Mouse (Mus musculus) thymus, adult 2 months (tissue): Measurements from ENCODE around the gene Ube2ql1. TPM values are rescaled to one million over a fixed set of nuclear protein-coding genes. Genes with fewer than 3 reads are reported as not detected.

Experiments used
- DNase-seq: peaks from one replicate; pipeline ENCODE4 v3.0.0; 2021
- H3K27ac ChIP-seq: fragments of 200-500 bp; 2 replicates; pipeline ENCODE4 v1.5.1; 2012; ENCODE audit warnings: low read length, control low read depth; ENCODE audit not compliant: control insufficient read depth, insufficient read depth
- H3K27me3 ChIP-seq: fragments of 200-500 bp; 2 replicates; pipeline ENCODE4 v1.6.1; 2012; ENCODE audit warnings: mild to moderate bottlenecking, low read length, moderate library complexity, mixed read lengths; ENCODE audit not compliant: control insufficient read depth, insufficient read depth
- H3K36me3 ChIP-seq: fragments of 200-500 bp; 2 replicates; pipeline ENCODE4 v1.6.1; 2012; ENCODE audit warnings: mild to moderate bottlenecking, low read length, moderate library complexity; ENCODE audit not compliant: control insufficient read depth, insufficient read depth
- H3K4me1 ChIP-seq: fragments of 200-500 bp; replicated peaks from 2 replicates; pipeline ENCODE4 v1.6.1; 2012; ENCODE audit warnings: low read length; ENCODE audit not compliant: control insufficient read depth, insufficient read depth
- H3K4me3 ChIP-seq: fragments of 200-500 bp; 2 replicates; pipeline ENCODE4 v1.5.1; 2012; ENCODE audit warnings: mild to moderate bottlenecking, low read length, control low read depth, moderate library complexity; ENCODE audit not compliant: control insufficient read depth, insufficient read depth
- CTCF ChIP-seq: fragments of 200-500 bp; IDR thresholded peaks from 2 replicates; pipeline ENCODE4 v1.5.1; 2012; ENCODE audit warnings: mild to moderate bottlenecking, control low read depth, low read length, moderate library complexity, borderline replicate concordance; ENCODE audit not compliant: control insufficient read depth, poor library complexity, insufficient read depth; ENCODE audit errors: extremely low read depth
- POLR2A ChIP-seq: fragments of 200-500 bp; IDR thresholded peaks from 2 replicates; pipeline ENCODE4 v1.6.1; 2012; ENCODE audit warnings: mild to moderate bottlenecking, low read length, control low read depth, moderate library complexity; ENCODE audit not compliant: control insufficient read depth, poor library complexity, insufficient read depth; ENCODE audit errors: extremely low read depth
- WGBS: fragments of 180-500 bp; shearing (Covaris S2); methylation state at CpG from one replicate; pipeline ENCODE4 v1.1.7; 2018; 5-methylcytosine and 5-hydroxymethylcytosine counted together
- polyA plus RNA-seq: library from polyadenylated mRNA; depleted of rRNA; stranded (reverse); fragments of >200 nt; gene quantifications from 2 replicates; pipeline ENCODE4 v1.2.3, GENCODE M21; 2012

The Ube2ql1 gene
- polyA plus RNA-seq, 1 experiment: 2.7 TPM

- H3K4me1 ChIP-seq: no peaks in the 10 kb centered on the region
- no peak for DNase-seq
- no peak for TF ChIP-seq POLR2A
- TF ChIP-seq CTCF: no peak
- 47% methylated on average over 11 of the region's 11 CpGs for WGBS
- no peaks in the 10 kb centered on the region for H3K36me3 ChIP-seq
- no peaks in the 10 kb centered on the region for H3K27me3 ChIP-seq
- no peak overlapping the region for H3K4me3 ChIP-seq
- no peak overlapping the region for H3K27ac ChIP-seq
Measured at GRCm38 (mm10) chr13:69703505-69703904, 36.2 kb downstream of the Ube2ql1 start.

DNA sequence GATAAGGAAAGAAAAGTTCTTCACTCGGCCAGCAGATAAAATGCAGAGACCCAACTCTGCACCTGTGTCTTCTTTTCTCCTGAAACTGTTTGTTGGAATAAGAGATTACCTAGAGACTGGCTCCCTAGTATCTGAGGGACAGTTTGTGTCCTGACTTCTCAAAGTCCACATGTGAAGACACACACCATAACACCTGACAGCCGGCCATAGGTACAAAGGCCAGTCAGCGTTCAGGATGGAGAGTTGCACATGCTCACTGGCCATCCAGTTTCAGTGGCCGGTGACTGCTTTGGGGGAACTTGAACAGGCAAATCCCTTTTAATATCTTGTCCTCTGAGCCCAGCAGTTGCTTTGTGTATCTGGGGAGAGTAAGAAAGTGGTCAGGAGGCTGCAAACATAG, 38.3 kb downstream of the Ube2ql1 start:
- 95% methylated on average over 4 of the region's 4 CpGs for WGBS
- H3K27ac ChIP-seq: no peak overlapping the region
- DNase-seq: no peak
- H3K4me3 ChIP-seq: no peak overlapping the region
- no peaks in the 10 kb centered on the region for H3K4me1 ChIP-seq
- H3K27me3 ChIP-seq: no peaks in the 10 kb centered on the region
- no peaks in the 10 kb centered on the region for H3K36me3 ChIP-seq
- no peak for TF ChIP-seq POLR2A
- TF ChIP-seq CTCF: no peak

- H3K27me3 ChIP-seq: no peaks in the 10 kb centered on the region
- H3K4me1 ChIP-seq: no peaks in the 10 kb centered on the region
- DNase-seq: no peak
- H3K27ac ChIP-seq: no peak overlapping the region
- TF ChIP-seq CTCF (no peak), POLR2A (no peak)
- 74% methylated on average over 1 of the region's 1 CpGs for WGBS
- H3K4me3 ChIP-seq: no peak overlapping the region
- no peaks in the 10 kb centered on the region for H3K36me3 ChIP-seq
Measured at GRCm38 (mm10) chr13:69700827-69701226, 38.9 kb downstream of the Ube2ql1 start.

- Histone ChIP-seq H3K4me1 (no peaks in the 10 kb centered on the region), H3K27ac (no peak overlapping the region), H3K36me3 (no peaks in the 10 kb centered on the region), H3K27me3 (no peaks in the 10 kb centered on the region), H3K4me3 (no peak overlapping the region)
- 46% methylated on average over 13 of the region's 13 CpGs for WGBS
- TF ChIP-seq POLR2A: no peak
- TF ChIP-seq CTCF: 0 out of 2 replicates have a peak, but pooled peaks have one; percentile 20
- peak; percentile 40 for DNase-seq
Measured at GRCm38 (mm10) chr13:69696333-69696991, 43.2 kb downstream of the Ube2ql1 start.

DNA sequence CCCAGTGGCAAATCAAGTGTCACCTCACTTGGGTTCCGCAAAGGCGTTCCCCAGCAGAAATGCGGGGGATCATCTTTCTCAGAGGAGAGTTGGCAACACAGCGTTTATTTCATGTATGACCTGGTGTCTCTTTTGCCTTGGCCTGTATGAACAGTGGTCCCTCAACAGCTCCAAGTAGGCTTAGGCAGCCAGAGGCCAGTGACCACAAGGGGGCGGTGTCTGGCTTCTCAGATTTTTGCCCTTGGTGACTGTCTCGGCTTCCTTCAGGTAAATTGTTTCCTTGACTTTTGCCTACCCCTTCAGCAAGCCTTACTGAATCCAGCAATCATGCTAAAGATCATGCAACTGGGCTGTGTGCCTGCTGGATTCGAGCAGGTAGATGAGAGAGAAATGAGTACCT, 48.6 kb downstream of the Ube2ql1 start:
- WGBS: 44% methylated on average over 7 of the region's 7 CpGs
- H3K36me3 ChIP-seq: no peaks in the 10 kb centered on the region
- no peak overlapping the region for H3K27ac ChIP-seq
- H3K4me3 ChIP-seq: no peak overlapping the region
- TF ChIP-seq POLR2A (no peak), CTCF (no peak)
- no peaks in the 10 kb centered on the region for H3K27me3 ChIP-seq
- no peaks in the 10 kb centered on the region for H3K4me1 ChIP-seq
- DNase-seq: peak; percentile 34

DNA sequence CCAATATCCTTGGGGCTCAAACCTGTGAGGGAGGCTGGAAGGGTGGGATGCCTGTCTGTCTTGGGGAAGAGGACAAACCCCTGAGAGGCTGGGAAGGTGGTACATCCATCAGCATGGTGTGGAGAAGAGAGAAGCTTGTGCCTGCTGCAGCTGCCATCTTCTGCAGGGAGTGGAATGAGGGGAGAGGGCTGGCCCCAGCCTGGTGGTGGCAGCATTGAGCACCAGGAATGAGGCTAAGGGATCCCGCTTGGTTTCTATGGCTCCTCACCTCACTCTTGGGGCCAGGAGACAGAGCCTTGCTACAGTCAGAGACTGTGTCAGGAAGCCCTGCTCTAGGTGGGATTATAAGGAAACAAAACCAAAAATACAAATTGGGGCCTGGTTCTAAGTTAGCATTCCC, 52.7 kb downstream of the Ube2ql1 start:
- 39% methylated on average over 1 of the region's 1 CpGs for WGBS
- no peaks in the 10 kb centered on the region for H3K27me3 ChIP-seq
- TF ChIP-seq CTCF (no peak), POLR2A (no peak)
- no peak overlapping the region for H3K27ac ChIP-seq
- H3K4me1 ChIP-seq: no peaks in the 10 kb centered on the region
- no peaks in the 10 kb centered on the region for H3K36me3 ChIP-seq
- H3K4me3 ChIP-seq: no peak overlapping the region
- DNase-seq: no peak

DNA sequence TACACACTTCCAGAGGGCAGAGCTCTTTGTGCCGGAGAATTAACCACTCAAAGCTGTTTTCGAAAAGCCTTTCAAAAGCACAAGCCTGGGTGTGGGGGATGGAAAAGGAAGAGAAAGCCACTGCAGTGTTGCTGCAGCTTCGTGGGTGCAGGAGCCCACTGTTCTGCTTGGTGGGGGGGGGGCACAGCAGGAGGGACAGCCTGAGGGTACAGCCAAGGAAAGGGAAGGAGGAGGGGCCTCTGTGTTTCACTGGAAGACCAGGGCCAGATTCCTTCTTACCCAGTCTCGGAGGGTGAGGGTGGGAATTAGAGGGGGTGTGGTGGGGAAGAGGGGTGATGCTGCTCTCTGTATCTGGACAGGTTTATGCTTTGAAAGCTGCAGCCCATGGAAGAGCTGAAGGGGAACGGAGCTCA, 54.3 kb downstream of the Ube2ql1 start:
- H3K4me1 ChIP-seq: no peaks in the 10 kb centered on the region
- H3K36me3 ChIP-seq: no peaks in the 10 kb centered on the region
- 50% methylated on average over 5 of the region's 5 CpGs for WGBS
- H3K4me3 ChIP-seq: no peak overlapping the region
- no peak for TF ChIP-seq CTCF
- TF ChIP-seq POLR2A: no peak
- no peak overlapping the region for H3K27ac ChIP-seq
- H3K27me3 ChIP-seq: no peaks in the 10 kb centered on the region
- DNase-seq: no peak
